Mouse (Mus musculus): ENCODE data around the gene Zfp827. TPM values are rescaled to one million over a fixed set of nuclear protein-coding genes. Genes with fewer than 3 reads are reported as not detected.

Zfp827 gene
- total RNA-seq, 2 experiments from 2014 or later: 42.6 to 45.1 TPM

DNA sequence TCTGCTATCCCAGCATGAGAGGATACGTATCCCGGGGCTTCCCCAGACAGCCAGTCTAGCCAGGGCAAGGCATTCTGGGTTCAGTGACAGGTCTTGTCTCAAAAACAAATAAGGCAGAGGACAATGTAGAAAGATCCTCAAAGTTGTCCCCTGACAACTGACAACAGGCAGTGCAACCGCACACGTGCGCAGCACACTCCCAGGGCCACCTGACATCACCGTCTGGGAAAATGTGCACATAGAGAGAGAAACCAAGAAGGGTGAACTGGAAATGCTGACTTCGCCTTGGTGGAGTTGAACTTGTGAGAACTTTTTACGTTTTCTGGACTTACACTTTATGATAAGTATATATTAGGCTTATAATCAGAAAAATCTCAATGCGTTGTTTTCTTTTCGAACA lies 121.6 kb downstream of the Zfp827 start:
- intact Hi-C loops (cut with DNase I): no loop called here
- DNase-seq (ENCODE audit: low spot score in 2 of 2): no peak

- peak; percentile 30 to 31 for DNase-seq (ENCODE audit: low spot score in 2 of 2)
- intact Hi-C loops (cut with DNase I): no loop called here
Observed at GRCm38 (mm10) chr8:79150544-79151192, 122.4 kb downstream of the Zfp827 start.

DNA sequence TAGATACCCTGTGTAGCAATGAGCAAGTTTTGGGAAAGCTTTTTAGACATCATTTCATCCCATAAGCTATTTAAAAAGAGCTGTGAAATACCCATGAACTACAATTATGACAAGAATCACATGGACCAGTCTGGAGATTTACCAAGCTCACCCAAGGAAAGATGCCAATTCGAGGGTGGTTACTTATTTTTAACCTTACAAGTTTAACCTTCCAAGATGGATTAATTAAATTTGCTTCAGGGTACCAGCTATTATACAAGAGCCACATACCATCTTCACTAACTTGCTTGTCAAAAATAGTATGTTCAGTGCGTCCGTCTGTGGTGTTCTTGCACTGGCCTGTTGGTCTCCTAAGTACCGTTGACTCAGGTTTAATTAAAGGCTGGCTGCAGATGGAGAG lies 123.4 kb downstream of the Zfp827 start:
- no peak for DNase-seq (ENCODE audit: low spot score in 2 of 2)

GRCm38 (mm10) chr8:79153201-79153600 lies 125.0 kb downstream of the Zfp827 start:
- intact Hi-C loops (cut with DNase I): no loop called here
- DNase-seq (ENCODE audit: low spot score in 2 of 2): no peak

More for the DNA sequence above, 123.4 kb downstream of the Zfp827 start:
- intact Hi-C loops (cut with DNase I): no loop called here

- no peak for DNase-seq (ENCODE audit: low spot score in 2 of 2)
- intact Hi-C loops (cut with DNase I): no loop called here
Observed at GRCm38 (mm10) chr8:79153637-79154036, 125.4 kb downstream of the Zfp827 start.

DNA sequence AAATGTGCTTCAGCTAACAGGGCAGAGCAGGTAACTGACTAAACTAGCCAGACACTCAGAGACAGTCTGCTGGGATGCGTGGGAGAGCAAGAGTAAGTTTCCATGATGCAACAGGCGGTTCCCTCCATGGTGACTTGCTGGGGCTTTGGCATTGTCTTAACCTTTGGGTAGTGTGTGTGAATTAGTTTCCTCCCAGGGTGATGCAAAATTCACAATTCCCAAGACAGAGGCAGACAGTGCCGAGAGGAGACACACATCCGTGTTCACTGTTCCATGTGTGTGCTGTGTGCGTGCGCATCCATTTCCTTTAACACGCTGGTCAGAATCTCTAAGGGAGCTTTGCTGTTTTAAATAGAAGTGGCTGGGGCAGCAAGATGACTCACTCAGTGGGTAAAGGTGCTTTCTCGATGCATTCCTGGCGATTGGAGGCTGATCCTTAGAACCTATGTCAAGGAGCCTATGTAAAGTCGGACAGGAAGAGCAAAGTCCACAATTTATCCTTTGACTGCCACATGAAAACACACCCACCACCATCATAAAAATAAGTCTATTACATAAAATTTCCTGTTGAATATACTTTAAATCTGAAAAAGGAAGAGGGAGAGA lies 127.4 kb downstream of the Zfp827 start:
- intact Hi-C loops (cut with DNase I): no loop called here

DNA sequence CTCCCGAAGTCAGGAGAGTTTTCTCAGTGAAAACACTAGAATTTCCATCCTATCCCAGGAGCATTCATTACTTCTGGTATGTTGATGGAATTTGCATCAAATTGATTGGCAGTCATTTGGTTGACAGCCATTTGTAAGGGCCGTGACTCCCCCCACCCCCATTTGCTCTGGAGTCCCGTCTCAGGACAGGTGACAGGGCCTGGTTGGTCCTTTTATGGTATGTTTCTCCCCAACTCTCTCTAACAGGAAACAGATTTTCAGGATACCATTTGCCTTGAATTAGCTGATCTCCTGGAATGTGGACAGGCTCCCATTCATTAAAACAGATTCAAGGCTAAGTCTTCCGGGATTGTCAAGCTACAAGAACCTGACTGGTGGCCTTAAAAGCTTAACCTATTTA lies 129.1 kb downstream of the Zfp827 start:
- intact Hi-C loops (cut with DNase I): no loop called here
- no peak for DNase-seq (ENCODE audit: low spot score in 2 of 2)

More for the DNA sequence above, 127.4 kb downstream of the Zfp827 start:
- DNase-seq (ENCODE audit: low spot score in 2 of 2): no peak

DNA sequence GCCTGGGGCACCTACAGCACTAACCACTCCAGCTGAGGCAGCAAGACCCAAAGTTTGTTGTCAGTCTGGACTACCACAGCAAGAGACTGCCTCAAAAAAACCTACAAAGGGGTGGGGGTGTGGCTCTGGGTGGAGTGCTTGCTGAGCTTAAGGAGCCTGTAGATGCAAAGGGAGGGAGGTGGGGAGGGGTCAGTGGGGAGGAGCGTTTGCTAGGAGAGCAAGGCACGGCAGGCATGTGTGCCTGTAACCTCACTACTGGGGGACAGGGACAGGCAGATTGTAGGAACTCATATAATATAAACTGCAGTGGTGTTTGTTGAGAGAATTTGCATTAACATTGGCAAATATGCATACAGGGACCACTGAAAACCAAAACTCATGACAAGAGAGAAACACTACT lies 130.1 kb downstream of the Zfp827 start:
- DNase-seq (ENCODE audit: low spot score in 2 of 2): no peak
- intact Hi-C loops (cut with DNase I): no loop called here

- DNase-seq (ENCODE audit: low spot score in 2 of 2): no peak
- intact Hi-C loops (cut with DNase I): no loop called here
Observed at GRCm38 (mm10) chr8:79159397-79159796, 131.2 kb downstream of the Zfp827 start.

DNA sequence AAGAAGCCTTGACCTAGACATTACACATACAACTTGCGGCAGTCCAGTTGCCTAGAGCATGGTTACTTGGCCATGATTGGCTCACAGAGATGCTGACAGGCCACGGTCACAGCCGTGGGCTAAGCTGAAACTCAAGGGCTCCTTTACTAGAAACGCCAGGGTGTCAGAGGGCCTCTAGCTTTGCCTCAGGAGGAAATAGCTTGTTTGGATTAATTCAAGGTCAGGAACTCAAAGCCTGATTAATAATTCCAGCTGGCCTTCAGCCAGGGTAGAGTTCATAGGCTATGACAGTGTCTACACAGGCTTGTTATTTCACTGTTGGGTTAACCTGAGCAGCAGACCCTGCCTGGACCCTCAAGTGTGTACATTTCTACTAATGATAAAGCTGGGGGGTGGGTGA lies 132.1 kb downstream of the Zfp827 start:
- intact Hi-C loops (cut with DNase I): no loop called here

GRCm38 (mm10) chr8:79161172-79161778 lies 133.0 kb downstream of the Zfp827 start:
- DNase-seq (ENCODE audit: low spot score in 2 of 2): no peak
- intact Hi-C loops (cut with DNase I): no loop called here

More for the DNA sequence above, 132.1 kb downstream of the Zfp827 start:
- no peak for DNase-seq (ENCODE audit: low spot score in 2 of 2)

DNA sequence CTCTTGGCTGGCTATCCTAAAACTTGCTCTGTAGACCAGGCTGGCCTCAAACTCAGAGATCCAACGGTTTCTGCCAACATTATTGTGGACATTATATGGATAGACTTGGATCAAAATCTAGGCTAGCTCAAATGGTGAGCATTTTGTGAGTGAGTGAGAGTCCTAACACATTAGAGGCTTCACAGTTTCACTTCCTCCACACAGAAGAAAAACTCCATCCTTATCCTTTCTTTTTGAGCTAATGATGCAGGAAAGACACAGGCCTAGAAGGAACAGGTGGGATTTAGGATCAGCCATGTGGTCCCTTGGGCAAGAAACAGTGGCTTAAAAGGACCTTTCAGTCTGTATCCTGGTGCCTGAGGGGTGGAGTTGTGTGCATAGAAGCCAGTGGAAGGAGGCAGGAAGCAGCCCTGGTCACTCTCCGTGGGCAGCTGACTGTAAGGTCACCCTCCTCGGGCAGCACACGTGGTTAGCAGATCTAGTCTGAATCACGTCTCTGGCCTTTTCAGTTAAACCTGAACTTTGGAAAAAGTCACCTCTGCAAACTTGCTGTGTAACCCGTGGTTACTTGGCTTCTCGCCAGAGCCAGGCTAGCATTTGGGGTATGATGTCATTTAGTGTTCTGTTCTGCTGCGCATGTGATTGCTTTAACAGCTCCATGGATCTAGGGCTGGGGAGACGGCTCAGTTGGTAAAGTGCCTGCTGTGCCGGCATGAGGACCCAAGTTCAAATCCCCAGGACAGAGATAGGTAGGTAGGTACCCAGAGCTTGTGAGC lies 134.5 kb downstream of the Zfp827 start:
- no peak for DNase-seq (ENCODE audit: low spot score in 2 of 2)
- intact Hi-C loops (cut with DNase I): no loop called here

- no peak for DNase-seq (ENCODE audit: low spot score in 2 of 2)
- intact Hi-C loops (cut with DNase I): no loop called here
Observed at GRCm38 (mm10) chr8:79164336-79164735, 136.1 kb downstream of the Zfp827 start.

- DNase-seq (ENCODE audit: low spot score in 2 of 2): no peak
- intact Hi-C loops (cut with DNase I): no loop called here
Observed at GRCm38 (mm10) chr8:79165276-79165675, 137.0 kb downstream of the Zfp827 start.

DNA sequence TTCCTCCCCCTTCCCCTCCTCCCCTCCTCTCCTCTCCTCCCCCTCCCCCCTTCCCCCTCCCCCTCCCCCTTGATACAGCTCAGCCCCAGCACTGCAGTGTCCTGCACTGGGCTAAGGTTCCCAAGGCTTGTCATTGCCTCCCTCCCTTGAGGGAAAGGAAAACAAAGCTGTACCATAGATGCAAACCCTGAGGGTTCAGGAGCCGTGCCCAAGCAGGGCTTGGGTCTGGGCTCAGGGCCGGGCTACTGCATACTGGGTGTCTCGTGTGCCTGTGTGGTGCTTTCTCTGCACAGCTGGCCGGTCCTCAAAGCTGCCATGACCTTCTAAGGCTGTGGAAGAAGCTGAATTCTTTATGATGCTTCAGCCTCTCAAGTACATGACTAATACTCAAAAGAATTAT lies 145.4 kb downstream of the Zfp827 start:
- no peak for DNase-seq (ENCODE audit: low spot score in 2 of 2)
- intact Hi-C loops (cut with DNase I): no loop called here

- no peak for DNase-seq (ENCODE audit: low spot score in 2 of 2)
- intact Hi-C loops (cut with DNase I): no loop called here
Observed at GRCm38 (mm10) chr8:79175991-79176390, 147.8 kb downstream of the Zfp827 start.

DNA sequence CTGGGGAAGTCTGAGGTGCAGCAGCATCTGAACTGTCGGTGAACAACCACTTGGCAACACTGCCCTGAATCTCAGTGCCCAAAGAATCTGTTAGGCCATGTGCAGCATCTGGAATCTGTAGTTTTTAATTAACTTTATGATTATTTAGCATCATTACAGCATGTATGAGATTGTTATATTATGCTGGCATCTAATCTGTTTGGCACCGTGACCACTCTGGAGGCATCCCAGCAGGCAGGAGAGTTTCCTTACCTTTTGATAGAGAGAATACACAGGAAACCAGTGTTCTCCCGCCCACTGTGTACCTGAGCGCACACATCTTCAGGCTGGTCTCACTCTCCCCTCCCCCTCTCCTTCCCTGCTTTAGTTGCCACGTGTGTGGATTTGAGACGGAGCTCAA lies 151.4 kb downstream of the Zfp827 start:
- no peak for DNase-seq (ENCODE audit: low spot score in 2 of 2)
- intact Hi-C loops (cut with DNase I): no loop called here

DNA sequence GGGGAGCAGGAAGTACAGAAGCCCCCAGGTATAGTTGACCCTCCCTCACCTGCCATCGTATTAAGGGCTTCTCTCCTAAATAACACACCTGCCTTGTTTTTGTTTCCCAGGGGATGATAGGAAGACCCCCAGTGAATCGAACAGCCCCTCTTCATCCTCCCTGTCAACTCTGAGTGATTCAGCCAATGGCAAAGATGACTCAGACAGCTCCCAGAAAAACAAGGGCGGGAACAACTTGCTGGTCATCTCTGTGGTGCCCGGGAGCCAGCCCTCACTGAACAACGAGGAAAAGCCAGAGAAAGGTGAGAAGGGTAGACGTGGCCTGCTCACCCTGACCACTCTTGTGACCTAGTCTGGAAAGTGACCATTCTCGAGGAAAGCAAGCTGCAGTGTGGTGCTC lies 157.3 kb downstream of the Zfp827 start:
- intact Hi-C loops (cut with DNase I): no loop called here
- DNase-seq (ENCODE audit: low spot score in 2 of 2): no peak

DNA sequence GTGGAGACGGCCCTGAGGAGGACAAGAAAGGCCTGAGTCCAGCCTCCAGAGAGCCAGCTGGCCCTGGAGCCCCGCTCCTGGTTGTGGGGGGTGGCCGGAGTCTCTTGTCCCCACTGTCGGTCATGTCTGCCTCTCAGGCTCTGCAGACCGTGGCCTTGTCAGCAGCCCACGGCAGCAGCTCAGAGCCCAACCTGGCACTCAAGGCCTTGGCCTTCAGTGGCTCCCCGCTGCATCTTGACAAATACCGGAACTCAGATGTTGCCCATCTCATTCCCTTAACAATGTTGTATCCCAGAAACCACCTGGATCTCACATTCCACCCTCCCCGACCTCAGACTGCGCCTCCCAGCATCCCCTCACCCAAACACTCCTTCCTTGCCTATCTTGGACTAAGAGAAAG lies 161.8 kb downstream of the Zfp827 start:
- intact Hi-C loops (cut with DNase I): no loop called here
- no peak for DNase-seq (ENCODE audit: low spot score in 2 of 2)

DNA sequence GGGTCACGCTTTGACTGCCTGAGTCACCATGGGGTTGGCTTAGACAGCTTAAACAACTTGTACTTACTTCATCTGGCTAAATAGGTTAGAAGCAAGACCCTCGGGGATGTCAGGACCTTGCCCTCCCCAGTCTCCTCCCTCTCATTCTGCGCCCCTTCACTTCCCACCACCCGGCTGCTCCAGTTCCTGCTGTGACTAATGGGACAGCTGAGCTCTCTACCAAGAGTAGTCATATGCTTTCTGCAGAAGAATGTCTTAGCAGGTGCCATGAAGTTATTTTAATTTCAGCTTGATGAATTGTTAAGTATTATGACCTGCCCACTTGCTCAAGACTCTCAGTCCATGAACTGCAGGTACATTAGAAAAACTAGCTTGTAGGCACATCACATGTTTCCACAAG lies 168.2 kb downstream of the Zfp827 start:
- intact Hi-C loops (cut with DNase I): no loop called here
- DNase-seq (ENCODE audit: low spot score in 2 of 2): no peak

DNA sequence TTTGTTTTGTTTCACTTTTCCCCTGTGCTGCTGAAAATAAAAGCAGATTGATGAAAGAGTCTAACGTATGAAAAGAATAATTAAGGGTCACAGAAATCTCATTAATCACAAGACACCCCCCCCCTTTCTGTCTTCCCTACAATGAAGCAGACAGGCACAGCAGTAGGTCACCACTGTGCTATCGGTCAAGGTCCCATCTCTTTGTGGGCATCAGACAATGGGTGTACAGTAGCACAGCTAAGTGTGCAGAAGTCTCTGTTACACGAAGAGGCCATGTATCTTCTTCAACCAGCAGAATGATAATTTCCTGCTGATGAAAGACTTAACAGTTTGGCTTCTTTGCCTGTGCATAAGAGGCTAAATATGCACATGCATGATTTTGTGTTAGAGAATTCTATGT lies 170.4 kb downstream of the Zfp827 start:
- no peak for DNase-seq (ENCODE audit: low spot score in 2 of 2)
- intact Hi-C loops (cut with DNase I): no loop called here
